Mouse (Mus musculus): ENCODE data around the gene Dennd2d.

Gene Dennd2d

DNA sequence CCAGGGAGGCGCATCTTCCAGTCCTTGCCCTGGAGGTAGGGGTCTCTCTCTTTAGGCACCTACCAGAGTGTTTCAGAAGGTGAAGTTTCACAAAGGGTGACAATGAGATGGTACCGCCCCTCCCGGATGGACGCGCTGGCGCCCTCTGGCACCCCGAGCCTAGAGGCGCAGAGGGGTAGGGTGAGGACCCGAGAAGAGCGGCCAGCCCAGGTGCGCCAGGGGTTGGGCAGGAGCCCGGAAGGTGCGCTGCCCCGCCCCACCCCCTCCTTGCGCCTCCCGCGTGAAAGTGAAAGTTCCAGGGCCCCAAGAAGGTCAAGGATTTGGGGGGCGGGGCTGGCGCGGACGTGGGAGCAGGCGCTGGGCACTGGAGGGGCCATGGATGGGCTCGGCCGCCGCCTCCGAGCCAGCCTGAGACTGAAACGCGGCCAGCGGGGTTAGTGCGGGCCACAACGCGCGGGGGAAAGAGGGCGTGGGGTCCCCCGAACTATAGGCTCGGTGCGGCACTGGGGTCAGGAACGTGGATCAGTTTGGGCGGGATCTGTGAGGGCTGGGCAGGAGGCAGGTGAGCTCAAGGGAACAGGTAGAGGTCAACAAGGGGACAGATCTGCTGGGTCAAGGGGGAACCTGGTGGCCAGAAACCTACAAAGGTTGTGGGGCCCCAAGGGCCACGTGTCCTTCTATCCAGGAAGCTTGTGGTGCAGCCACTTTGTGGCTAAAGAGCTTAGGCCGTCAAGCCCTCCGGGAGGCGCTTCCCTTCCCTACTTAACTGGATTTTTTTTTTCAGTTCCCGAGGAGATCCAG lies at the start of gene Dennd2d:
Gene Dennd2d (plus strand): TSS at position 125 of the 801 bp plus-strand sequence.
- DNase-seq: peak; percentile 75 to 83

GRCm38 (mm10) chr3:106448571-106448970 lies 33.6 kb upstream of the Dennd2d start:
- DNase-seq: peak in 1 of 2 experiments; percentile 25

GRCm38 (mm10) chr3:106448995-106449394 lies 33.2 kb upstream of the Dennd2d start:
- DNase-seq: no peak

- DNase-seq: peak; percentile 28 to 78
Observed at GRCm38 (mm10) chr3:106449567-106449966, 32.6 kb upstream of the Dennd2d start.

- DNase-seq: peak in 1 of 2 experiments; percentile 39
Observed at GRCm38 (mm10) chr3:106452616-106453015, 29.6 kb upstream of the Dennd2d start.

- no peak for DNase-seq
Observed at GRCm38 (mm10) chr3:106457298-106457869, 24.8 kb upstream of the Dennd2d start.

- peak in 1 of 2 experiments; percentile 62 for DNase-seq
Observed at GRCm38 (mm10) chr3:106462059-106462470, 20.1 kb upstream of the Dennd2d start.

- DNase-seq: no peak
Observed at GRCm38 (mm10) chr3:106462493-106462892, 19.7 kb upstream of the Dennd2d start.

DNA sequence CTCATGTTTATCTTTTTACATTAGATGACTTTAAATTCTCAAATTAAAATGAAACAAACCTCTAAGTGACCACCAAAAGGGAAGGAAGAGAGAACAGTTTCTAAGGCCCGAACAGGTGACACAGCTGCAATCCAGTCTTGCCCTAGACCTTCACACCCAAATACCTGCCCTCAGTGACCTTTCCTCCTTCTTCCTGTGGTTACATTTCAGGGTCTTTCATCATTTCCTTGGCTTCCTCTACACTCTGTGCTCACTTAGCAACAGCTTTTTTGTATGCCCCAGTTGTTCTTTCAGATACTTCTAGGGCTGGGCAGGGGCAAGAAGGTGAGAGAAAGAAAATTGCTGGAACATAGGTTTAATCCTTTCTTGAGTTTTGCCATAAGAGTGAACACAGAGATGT lies 17.5 kb upstream of the Dennd2d start:
- DNase-seq: no peak

DNA sequence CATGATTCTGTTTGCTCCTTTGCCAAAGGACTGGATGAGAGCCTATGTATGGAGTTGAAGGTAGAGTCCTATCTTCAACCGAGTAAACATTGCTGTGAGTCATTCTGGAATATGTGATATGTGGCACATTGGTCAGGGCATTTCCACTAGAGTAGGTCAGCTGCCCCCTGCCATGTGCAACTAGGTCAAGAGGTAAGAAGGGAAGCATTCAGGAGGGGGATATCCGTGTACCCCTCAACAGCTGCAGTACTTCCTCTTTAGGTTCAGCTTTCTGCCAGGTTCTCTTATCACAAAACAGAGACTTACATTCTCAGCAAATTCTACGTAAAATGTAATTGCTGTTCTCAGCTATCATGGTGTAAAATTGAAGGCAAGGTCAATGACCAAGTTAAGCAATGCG lies 8.0 kb upstream of the Dennd2d start:
- DNase-seq: no peak

DNA sequence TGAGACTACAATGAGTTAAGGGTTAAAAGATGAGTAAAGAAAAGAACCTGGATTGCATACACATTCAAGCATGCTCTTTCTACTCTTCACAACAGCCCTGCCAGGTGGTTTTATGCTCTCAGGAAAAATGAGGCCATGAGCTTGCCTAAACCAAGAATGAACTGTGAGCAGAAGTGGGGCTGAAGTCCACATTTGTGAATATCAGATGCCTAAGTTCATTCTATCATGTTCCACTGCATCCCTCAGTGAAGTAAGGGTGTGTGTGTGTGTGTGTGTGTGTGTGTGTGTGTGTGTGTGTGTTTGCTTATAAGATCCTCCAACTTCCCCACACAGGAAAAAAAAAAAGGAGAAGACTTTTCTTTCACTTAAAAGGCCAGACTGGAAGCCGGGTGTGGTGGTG lies 5.3 kb upstream of the Dennd2d start:
- no peak for DNase-seq

GRCm38 (mm10) chr3:106483297-106483696 lies 1.1 kb downstream of the Dennd2d start:
- DNase-seq: no peak

DNA sequence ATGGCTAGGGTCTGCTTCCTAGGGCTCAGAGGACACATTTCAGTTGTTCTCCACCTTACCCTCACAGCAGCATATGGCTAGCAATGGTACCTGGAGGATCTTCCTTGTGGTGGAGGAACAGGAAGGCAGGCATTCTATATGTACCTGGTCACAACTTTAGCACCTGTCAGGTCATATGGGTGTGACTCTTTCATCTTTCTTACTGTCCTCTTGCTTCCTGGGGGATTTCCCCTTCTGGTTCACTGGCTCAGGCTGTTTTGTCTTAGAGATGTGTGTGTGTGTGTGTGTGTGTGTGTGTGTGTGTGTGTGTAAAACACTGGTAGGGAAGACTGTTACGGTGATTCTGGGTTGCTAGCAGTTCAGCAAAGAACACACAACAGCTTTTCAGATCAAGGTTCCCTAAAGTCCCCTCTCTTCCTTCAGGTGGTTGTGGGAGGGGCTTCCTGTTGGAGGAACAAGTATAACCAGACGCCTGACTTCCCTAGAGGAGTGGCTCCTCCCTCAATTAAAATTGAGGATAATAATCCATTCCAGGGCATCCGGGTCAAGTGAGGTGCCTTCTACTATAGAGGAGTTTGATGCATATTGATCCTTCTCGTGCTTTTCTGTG lies 1.7 kb downstream of the Dennd2d start:
- no peak for DNase-seq

- DNase-seq: no peak
Observed at GRCm38 (mm10) chr3:106484861-106485260, 2.7 kb downstream of the Dennd2d start.

- peak in 1 of 2 experiments; percentile 59 for DNase-seq
Observed at GRCm38 (mm10) chr3:106485810-106486209, 3.6 kb downstream of the Dennd2d start.

DNA sequence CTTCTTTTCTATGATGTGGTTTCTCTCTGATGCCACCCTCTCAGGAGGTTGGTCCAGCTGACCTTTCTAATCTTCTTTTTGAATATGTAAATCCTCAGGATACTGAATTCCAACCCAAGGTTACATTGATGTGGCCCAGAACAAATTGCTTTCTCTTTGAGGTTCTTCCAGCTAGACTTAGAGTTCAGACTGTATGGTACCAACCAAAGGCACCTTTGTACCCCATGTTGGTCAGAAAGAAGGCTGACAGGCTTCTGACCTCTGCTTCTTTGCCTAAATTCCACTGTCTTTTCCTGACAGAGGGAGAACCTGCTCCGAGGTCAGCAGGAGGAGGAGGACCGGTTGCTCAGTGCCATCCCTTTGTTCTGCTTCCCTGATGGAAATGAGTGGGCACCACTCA lies 5.3 kb downstream of the Dennd2d start:
- no peak for DNase-seq

- no peak for DNase-seq
Observed at GRCm38 (mm10) chr3:106490239-106490638, 8.0 kb downstream of the Dennd2d start.

GRCm38 (mm10) chr3:106492723-106493122 lies 10.5 kb downstream of the Dennd2d start:
- DNase-seq: no peak

DNA sequence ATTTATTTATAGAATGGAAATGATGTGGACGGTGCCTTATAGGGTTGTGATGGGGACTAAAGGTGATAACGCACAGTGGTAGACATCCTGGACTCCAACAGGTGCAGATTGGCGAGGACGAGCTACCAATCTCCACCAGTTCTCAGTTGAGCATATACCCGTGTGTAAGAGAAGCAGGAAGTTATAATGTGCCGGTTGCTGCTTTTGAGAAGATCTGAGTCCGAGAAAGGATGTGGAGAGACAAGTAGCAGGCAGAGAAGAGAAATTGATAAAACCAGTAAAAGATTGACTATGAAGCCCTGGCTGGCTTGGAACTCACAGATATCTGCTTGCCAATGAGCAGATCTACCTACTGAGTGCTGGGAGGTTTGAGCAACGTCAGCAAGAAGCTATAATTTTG lies 11.0 kb downstream of the Dennd2d start:
- no peak for DNase-seq

- DNase-seq: no peak
Observed at GRCm38 (mm10) chr3:106493882-106494281, 11.7 kb downstream of the Dennd2d start.

GRCm38 (mm10) chr3:106494417-106494950 lies 12.3 kb downstream of the Dennd2d start:
- no peak for DNase-seq

GRCm38 (mm10) chr3:106495346-106496044 lies 13.3 kb downstream of the Dennd2d start:
- DNase-seq: no peak
